Mouse (Mus musculus) activated CD4-positive, CD25-positive, alpha-beta regulatory T cell, adult 4 months (primary cell): Measurements from ENCODE around the gene Dnaja4. TPM values are rescaled to one million over a fixed set of nuclear protein-coding genes. Genes with fewer than 3 reads are reported as not detected.
"Not testable (repeated sequence)": the region's sequence is repeated elsewhere in the genome, so short reads cannot be mapped to it uniquely, and the experiment has no call there.

ENCODE experiments used
- ATAC-seq: one replicate; pipeline ENCODE4 v1.8.0; 2017
- polyA plus RNA-seq, 2 experiments: library from polyadenylated mRNA; unstranded; fragments of 100-300 nt; shearing (Covaris generic); gene quantifications; one replicate each; pipeline ENCODE4 v1.2.1; 2017

Dnaja4 gene
- 1 to 10 TPM; 3.3 to 3.9 TPM for polyA plus RNA-seq

GRCm38 (mm10) chr9:54698318-54699086 is at the start of gene Dnaja4:
Gene Dnaja4 (plus strand): TSS chr9:54698873.
- no peak for ATAC-seq

GRCm38 (mm10) chr9:54649360-54649759 is 49.3 kb upstream of the Dnaja4 start:
- no peak for ATAC-seq

GRCm38 (mm10) chr9:54652778-54653177 is 45.9 kb upstream of the Dnaja4 start:
- no peak for ATAC-seq

- no peak for ATAC-seq
Observed at GRCm38 (mm10) chr9:54655846-54656245, 42.8 kb upstream of the Dnaja4 start.

- ATAC-seq, result no peak
Observed at GRCm38 (mm10) chr9:54656402-54656801, 42.3 kb upstream of the Dnaja4 start.

GRCm38 (mm10) chr9:54658773-54659172 is 39.9 kb upstream of the Dnaja4 start:
- no peak for ATAC-seq

- ATAC-seq, result no peak
Observed at GRCm38 (mm10) chr9:54661605-54662377, 36.9 kb upstream of the Dnaja4 start, which contains the start of gene Acsbg1. Gene Acsbg1 (minus strand): TSS chr9:54661870.

GRCm38 (mm10) chr9:54664358-54664757 is 34.3 kb upstream of the Dnaja4 start:
- ATAC-seq, result no peak

- ATAC-seq, result no peak
Observed at GRCm38 (mm10) chr9:54666116-54666515, 32.6 kb upstream of the Dnaja4 start.

- no peak for ATAC-seq
Observed at GRCm38 (mm10) chr9:54668455-54668854, 30.2 kb upstream of the Dnaja4 start.

GRCm38 (mm10) chr9:54671962-54672361 is 26.7 kb upstream of the Dnaja4 start:
- no peak for ATAC-seq

- no peak for ATAC-seq
Observed at GRCm38 (mm10) chr9:54673887-54674286, 24.8 kb upstream of the Dnaja4 start.

GRCm38 (mm10) chr9:54676531-54676986 is 22.1 kb upstream of the Dnaja4 start:
- ATAC-seq, result peak; percentile 75

- ATAC-seq, result no peak
Observed at GRCm38 (mm10) chr9:54682846-54683245, 15.8 kb upstream of the Dnaja4 start.

GRCm38 (mm10) chr9:54683814-54684605 is 14.7 kb upstream of the Dnaja4 start:
- no peak for ATAC-seq

GRCm38 (mm10) chr9:54687246-54688236 is 11.1 kb upstream of the Dnaja4 start:
- ATAC-seq, result no peak

- ATAC-seq, result no peak
Observed at GRCm38 (mm10) chr9:54689446-54689845, 9.2 kb upstream of the Dnaja4 start.

GRCm38 (mm10) chr9:54690697-54691096 is 8.0 kb upstream of the Dnaja4 start:
- ATAC-seq, result not testable (repeated sequence)

GRCm38 (mm10) chr9:54691241-54691805 is 7.3 kb upstream of the Dnaja4 start:
- peak; percentile 85 for ATAC-seq

- ATAC-seq, result no peak
Observed at GRCm38 (mm10) chr9:54699087-54699344, 343 bp downstream of the Dnaja4 start.
